Mouse (Mus musculus) ES-Bruce4 (cell line): Measurements from ENCODE around the gene Hesx1.

ENCODE experiments used
- CTCF ChIP-seq: IDR thresholded peaks from one replicate; pipeline ENCODE4 v1.8.1; 2011; ENCODE audit warnings: low read depth, low read length
- EP300 ChIP-seq: IDR thresholded peaks from 2 replicates; pipeline ENCODE4 v1.6.1; 2011; ENCODE audit warnings: low read depth, low read length; ENCODE audit not compliant: insufficient read depth
- POLR2A ChIP-seq: IDR thresholded peaks from one replicate; pipeline ENCODE4 v1.8.1; 2011; ENCODE audit warnings: low read length; ENCODE audit not compliant: insufficient read depth

DNA sequence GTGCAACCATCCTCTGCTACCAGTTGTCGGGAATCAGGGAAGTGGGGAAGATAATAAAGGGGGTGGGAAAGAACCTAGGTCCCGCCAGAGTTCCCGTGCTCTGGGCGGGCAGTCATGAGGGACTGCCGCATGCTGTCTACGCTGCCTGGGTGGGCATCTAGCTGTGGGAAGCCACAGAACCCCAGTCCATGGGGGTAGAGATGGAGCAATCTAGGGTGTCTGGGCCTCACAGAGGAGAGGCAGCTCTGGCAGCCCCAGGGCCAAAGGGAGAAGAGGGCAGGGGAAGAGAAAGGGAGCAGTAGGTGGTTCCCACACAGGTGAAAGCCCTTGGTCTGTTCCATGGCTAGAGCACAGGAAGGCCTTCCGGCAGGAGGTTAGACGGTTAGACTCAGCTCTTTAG is 13.2 kb upstream of the Hesx1 start:
- no peak for TF ChIP-seq CTCF
- no peak for TF ChIP-seq POLR2A
- no peak for TF ChIP-seq EP300
